Mouse (Mus musculus) embryonic facial prominence, embryonic 11.5 days (tissue): ENCODE data around the gene BC107364. TPM values are rescaled to one million over a fixed set of nuclear protein-coding genes. Genes with fewer than 3 reads are reported as not detected.
A peak's percentile ranks its signal among the peaks of the same experiment; 100 is the strongest.
"Not testable (repeated sequence)": the region's sequence is repeated elsewhere in the genome, so short reads cannot be mapped to it uniquely, and the experiment has no call there.

Source experiments
- ATAC-seq: fragments of 200-750 bp; cut with Nextera tagmentation; replicated peaks from 2 replicates; pipeline ENCODE4 v1.8.0; 2017; ENCODE audit warnings: low read depth; ENCODE audit not compliant: insufficient number of reproducible peaks, low FRiP score, low TSS enrichment
- DNase-seq: peaks from one replicate; pipeline ENCODE4 v3.0.0-alpha.2; 2015; ENCODE audit warnings: low spot score
- H3K27ac ChIP-seq: fragments of 300-500 bp; sonication (generic); replicated peaks from 2 replicates; pipeline ENCODE4 v1.5.1; 2014; ENCODE audit warnings: mild to moderate bottlenecking, low read depth, low read length, control low read depth
- H3K27me3 ChIP-seq: fragments of 300-500 bp; sonication (generic); 2 replicates; pipeline ENCODE4 v1.6.1; 2014; ENCODE audit warnings: mild to moderate bottlenecking, low read length, moderate library complexity, mixed read lengths; ENCODE audit not compliant: control insufficient read depth, insufficient read depth
- H3K36me3 ChIP-seq: fragments of 300-500 bp; sonication (generic); replicated peaks from 2 replicates; pipeline ENCODE4 v1.6.1; 2014; ENCODE audit warnings: low read depth, mild to moderate bottlenecking, low read length, moderate library complexity, mixed read lengths; ENCODE audit not compliant: control insufficient read depth, insufficient read depth
- H3K4me1 ChIP-seq: fragments of 300-500 bp; sonication (generic); 2 replicates; pipeline ENCODE4 v1.6.1; 2014; ENCODE audit warnings: low read length, mixed read lengths; ENCODE audit not compliant: control insufficient read depth, insufficient read depth
- H3K4me2 ChIP-seq: fragments of 300-500 bp; sonication (generic); 2 replicates; pipeline ENCODE4 v1.6.1; 2014; ENCODE audit warnings: low read depth, mild to moderate bottlenecking, control low read depth, low read length, moderate library complexity
- H3K4me3 ChIP-seq: fragments of 300-500 bp; sonication (generic); 2 replicates; pipeline ENCODE4 v1.5.1; 2014; ENCODE audit warnings: low read depth, low read length, control low read depth
- H3K9ac ChIP-seq: fragments of 300-500 bp; sonication (generic); replicated peaks from 2 replicates; pipeline ENCODE4 v1.6.1; 2014; ENCODE audit warnings: mild to moderate bottlenecking, control low read depth, low read length
- H3K9me3 ChIP-seq: fragments of 300-500 bp; sonication (generic); replicated peaks from 2 replicates; pipeline ENCODE4 v1.6.1; 2016; ENCODE audit warnings: mild to moderate bottlenecking, low read length, inconsistent platforms, mixed read lengths; ENCODE audit not compliant: control insufficient read depth
- WGBS: fragments of 180-500 bp; shearing (Covaris S2); extraction: QIAGEN DNeasy Blood & Tissue Kit; methylation state at CpG from one replicate; pipeline ENCODE4 v1.1.7; 2014; 5-methylcytosine and 5-hydroxymethylcytosine counted together
- polyA plus RNA-seq: library from polyadenylated mRNA; unstranded; fragments of >200 nt; fragmentation: Nextera tagmentation; extraction: Ambion mirVana; gene quantifications from 2 replicates; pipeline ENCODE4 v1.2.1, GENCODE M21; 2014

The BC107364 gene
- polyA plus RNA-seq, 1 experiment from 2014 or later, result not detected

DNA sequence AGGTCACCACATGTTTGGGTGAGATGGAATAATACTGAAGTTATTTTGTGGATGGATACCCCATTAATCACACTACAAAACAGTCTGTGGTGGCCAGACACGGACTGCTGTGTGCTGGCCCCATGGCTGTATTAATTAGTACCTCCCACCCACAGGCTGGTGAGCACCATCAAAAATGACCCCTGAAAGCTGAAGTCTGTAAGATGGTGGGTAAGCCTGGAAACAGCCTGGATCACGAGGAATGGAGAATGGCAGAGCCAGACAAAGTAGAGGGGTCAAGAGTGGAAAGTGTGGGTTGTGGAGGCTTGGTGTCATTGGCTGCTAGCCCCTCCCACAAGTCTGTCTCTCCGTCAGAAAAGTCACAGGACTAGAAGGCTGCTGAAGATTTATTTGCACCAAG, 31.3 kb downstream of the BC107364 start:
- DNase-seq (no peak), ATAC-seq (no peak)
- no peak overlapping the region for H3K27ac ChIP-seq
- H3K9me3 ChIP-seq, result no peaks in the 10 kb centered on the region
- no peak overlapping the region for H3K4me2 ChIP-seq
- no peaks in the 10 kb centered on the region for H3K36me3 ChIP-seq
- H3K4me1 ChIP-seq, result no peaks in the 10 kb centered on the region
- H3K9ac ChIP-seq, result no peak overlapping the region
- no peak overlapping the region for H3K4me3 ChIP-seq
- H3K27me3 ChIP-seq, result no peaks in the 10 kb centered on the region
- WGBS, result 62% methylated on average over 3 of the region's 3 CpGs

GRCm38 (mm10) chr3:96418902-96419301, 33.2 kb downstream of the BC107364 start:
- not testable (repeated sequence) for H3K9me3 ChIP-seq, H3K4me2 ChIP-seq, H3K27me3 ChIP-seq, H3K36me3 ChIP-seq, H3K4me3 ChIP-seq, DNase-seq, H3K4me1 ChIP-seq, H3K27ac ChIP-seq, H3K9ac ChIP-seq, ATAC-seq
- WGBS, result 65% methylated on average over 5 of the region's 5 CpGs

- Histone ChIP-seq H3K9me3 (no peaks in the 10 kb centered on the region), H3K36me3 (no peaks in the 10 kb centered on the region), H3K27ac (no peak overlapping the region), H3K4me1 (no peaks in the 10 kb centered on the region), H3K9ac (no peak overlapping the region), H3K4me3 (no peak overlapping the region), H3K4me2 (no peak overlapping the region), H3K27me3 (no peaks in the 10 kb centered on the region)
- 72% methylated on average over 7 of the region's 7 CpGs for WGBS
- ATAC-seq, result no peak
- DNase-seq, result no peak
These were observed 34.0 kb downstream of the BC107364 start for GRCm38 (mm10) chr3:96417850-96418815.

- Histone ChIP-seq H3K9ac (no peak overlapping the region), H3K36me3 (no peaks in the 10 kb centered on the region), H3K27me3 (no peaks in the 10 kb centered on the region), H3K27ac (no peak overlapping the region), H3K9me3 (no peaks in the 10 kb centered on the region), H3K4me3 (no peak overlapping the region), H3K4me1 (no peaks in the 10 kb centered on the region), H3K4me2 (no peak overlapping the region)
- no peak for ATAC-seq
- 88% methylated on average over 6 of the region's 6 CpGs for WGBS
- DNase-seq, result no peak
These were observed 35.5 kb downstream of the BC107364 start for GRCm38 (mm10) chr3:96416595-96416994.

GRCm38 (mm10) chr3:96416056-96416455, 36.0 kb downstream of the BC107364 start:
- no peaks in the 10 kb centered on the region for H3K36me3 ChIP-seq
- ATAC-seq, result no peak
- H3K27ac ChIP-seq, result no peak overlapping the region
- H3K27me3 ChIP-seq, result no peaks in the 10 kb centered on the region
- no peaks in the 10 kb centered on the region for H3K9me3 ChIP-seq
- 95% methylated on average over 2 of the region's 2 CpGs for WGBS
- no peak overlapping the region for H3K9ac ChIP-seq
- no peak overlapping the region for H3K4me3 ChIP-seq
- H3K4me1 ChIP-seq, result no peaks in the 10 kb centered on the region
- no peak overlapping the region for H3K4me2 ChIP-seq
- DNase-seq, result no peak

DNA sequence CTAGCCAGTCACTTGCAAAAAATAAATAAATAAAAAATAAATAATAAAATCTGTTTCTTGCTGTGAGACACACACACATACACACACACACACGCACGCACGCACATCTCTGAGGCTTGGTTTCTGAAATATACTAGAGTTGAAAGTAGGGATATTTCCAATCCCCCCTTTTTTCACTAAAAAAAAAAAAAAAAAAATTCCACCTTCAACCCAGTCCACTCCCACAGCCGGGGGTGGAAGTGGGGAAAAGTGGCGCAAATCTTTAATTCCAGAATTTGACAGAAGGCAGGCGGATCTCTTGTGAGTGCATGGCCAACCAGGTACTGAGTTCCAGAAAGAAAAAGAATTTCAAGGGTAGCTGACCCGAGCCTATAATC, 37.2 kb downstream of the BC107364 start:
- peak overlapping the region; percentile 71 for H3K4me3 ChIP-seq
- H3K27me3 ChIP-seq, result peaks cover under 1% of the 10 kb centered on the region; the same call in 1 of the 2 replicates
- H3K9me3 ChIP-seq, result no peaks in the 10 kb centered on the region
- no peak overlapping the region; the same call in 1 of the 2 replicates for H3K9ac ChIP-seq
- no peak for ATAC-seq
- no peak overlapping the region for H3K27ac ChIP-seq
- no peak for DNase-seq
- H3K4me1 ChIP-seq, result no peaks in the 10 kb centered on the region
- peak overlapping the region; percentile 90 for H3K4me2 ChIP-seq
- H3K36me3 ChIP-seq, result no peaks in the 10 kb centered on the region
- WGBS, result 36% methylated on average over 7 of the region's 7 CpGs

GRCm38 (mm10) chr3:96414126-96414950, 37.8 kb downstream of the BC107364 start:
- Histone ChIP-seq H3K27ac (peak overlapping the region; percentile 95), H3K36me3 (no peaks in the 10 kb centered on the region), H3K4me3 (peak overlapping the region; percentile 71), H3K27me3 (peaks cover 6% of the 10 kb centered on the region), H3K4me2 (peak overlapping the region; percentile 90), H3K9ac (peak overlapping the region; percentile 97), H3K9me3 (no peaks in the 10 kb centered on the region), H3K4me1 (peaks cover under 1% of the 10 kb centered on the region; the same call in 1 of the 2 replicates)
- peak; percentile 80 for ATAC-seq
- peak; percentile 92 for DNase-seq
- under 1% methylated on average over 64 of the region's 64 CpGs for WGBS
